Comparison of ENCODE assay signal across 7 mouse cellular contexts in the genomic region with DNA sequence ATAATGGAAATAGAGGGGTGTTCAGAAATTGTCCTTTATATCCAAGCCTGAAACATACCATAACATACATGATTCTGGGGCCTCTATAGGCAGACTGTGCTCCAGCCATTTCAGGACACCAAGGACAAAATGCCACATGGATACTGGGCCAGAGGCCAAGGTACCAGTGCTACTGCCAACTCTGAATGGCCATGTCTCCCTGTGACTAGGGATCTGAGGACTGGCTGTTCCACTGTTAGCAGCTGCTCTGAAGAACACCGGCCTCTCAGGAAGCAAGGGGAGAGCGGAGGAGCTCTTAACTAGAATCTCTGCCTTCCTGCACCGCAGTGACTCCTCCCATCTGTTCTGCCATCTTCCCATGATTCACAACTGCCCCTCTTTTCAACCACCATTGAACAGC.
DNase-seq lines count a peak whose midpoint lies in the region; ATAC-seq and TF ChIP-seq lines count a peak whose summit lies in the region.

No protein-coding gene starts in this region.

- intact Hi-C loops in left cerebral cortex, postnatal 10 days (cut with DNase I), result no loop called here

- no peak for ATAC-seq in inflammation-experienced regulatory T-cells, adult 6 months

- DNase-seq in left cerebral cortex, postnatal 10 days (ENCODE audit: extremely low spot score in 1 of 2, low spot score in 2 of 2), result peak; percentile 33 to 37
- DNase-seq in left cerebral cortex, adult 9 months (ENCODE audit: low spot score in 2 of 2), result no peak
- DNase-seq in brain, embryonic 14.5 days (ENCODE audit: low read depth), result peak; percentile 41
- DNase-seq in cerebellum, postnatal 10 days, result peak; percentile 89 to 92
- peak; percentile 79 for DNase-seq in heart, postnatal 4 days
- DNase-seq in embryo, embryonic 10.5 days (ENCODE audit: low spot score), result no peak

- TF ChIP-seq CTCF in brain, embryonic 14.5 days (IDR thresholded peaks at IDR 0.05; ENCODE audit: borderline replicate concordance, extremely low read depth, insufficient read depth, insufficient read length), result no peak

- no peak for TF ChIP-seq POLR2A in brain, embryonic 14.5 days (IDR thresholded peaks at IDR 0.05; ENCODE audit: borderline replicate concordance, extremely low read depth, insufficient read depth, insufficient read length, poor library complexity, severe bottlenecking)

Comparison
In these comparisons a context has a peak if more than half of its experiments do, and no peak if none do; other contexts are left out.
1. DNase-seq: peak in left cerebral cortex, postnatal 10 days (2 of 2), brain, embryonic 14.5 days (single experiment), cerebellum, postnatal 10 days (2 of 2) and heart, postnatal 4 days (single experiment); none in left cerebral cortex, adult 9 months (0 of 2) and embryo, embryonic 10.5 days (single experiment).